Mouse (Mus musculus) C2C12 (cell line): ENCODE data around the gene Cep63.

Source experiments
- CEBPB ChIP-seq: IDR thresholded peaks from one replicate; pipeline ENCODE4 v1.6.1; 2011; ENCODE audit warnings: low read depth, mild to moderate bottlenecking, control low read depth, moderate library complexity
- CTCF ChIP-seq: IDR thresholded peaks from one replicate; pipeline ENCODE4 v1.5.1; 2011; ENCODE audit not compliant: control insufficient read depth, insufficient read depth, insufficient read length
- FOSL1 ChIP-seq: IDR thresholded peaks from one replicate; pipeline ENCODE4 v1.8.0; 2011; ENCODE audit warnings: mild to moderate bottlenecking, low read length; ENCODE audit not compliant: poor library complexity, insufficient read depth, severe bottlenecking
- MAX ChIP-seq: IDR thresholded peaks from one replicate; pipeline ENCODE4 v1.6.1; 2011; ENCODE audit warnings: mild to moderate bottlenecking, control low read depth
- MYOD1 ChIP-seq: IDR thresholded peaks from one replicate; pipeline ENCODE4 v1.6.1; 2011; ENCODE audit warnings: low read depth; ENCODE audit not compliant: control insufficient read depth, insufficient read length
- MYOG ChIP-seq: IDR thresholded peaks from one replicate; pipeline ENCODE4 v1.6.1; 2011; ENCODE audit not compliant: control insufficient read depth, insufficient read length; ENCODE audit errors: extremely low read depth
- USF1 ChIP-seq: IDR thresholded peaks from one replicate; pipeline ENCODE4 v1.6.1; 2011; ENCODE audit warnings: low read depth, mild to moderate bottlenecking, control low read depth, moderate library complexity

DNA sequence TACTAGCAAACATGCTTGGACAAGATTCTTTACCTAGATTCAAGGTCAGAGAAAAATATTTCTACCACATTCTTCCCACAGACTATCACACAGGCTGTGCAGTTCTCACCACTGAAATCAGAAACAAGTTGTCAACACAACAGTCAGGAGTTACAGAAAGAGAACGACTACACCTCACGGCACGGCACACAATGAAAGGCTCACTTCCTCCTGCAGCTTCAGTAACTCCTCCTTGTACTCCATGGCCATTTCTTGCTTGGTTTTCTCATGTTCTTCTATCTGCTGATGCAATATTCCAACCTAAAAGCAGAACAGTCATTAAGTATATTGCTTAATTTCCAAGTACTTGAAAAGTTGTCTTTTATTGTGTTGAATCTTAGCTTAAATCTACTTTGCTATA lies 11.3 kb downstream of the Cep63 start:
- TF ChIP-seq CTCF (no peak), CEBPB (no peak), MAX (no peak), USF1 (no peak), MYOD1 (no peak), MYOG (no peak), FOSL1 (no peak)
